Mouse (Mus musculus) thymus, adult 2 months (tissue): ENCODE measurements around the gene Sgk1.

Experiments used
- CTCF ChIP-seq: fragments of 200-500 bp; IDR thresholded peaks from 2 replicates; pipeline ENCODE4 v1.5.1; 2012; ENCODE audit warnings: mild to moderate bottlenecking, control low read depth, low read length, moderate library complexity, borderline replicate concordance; ENCODE audit not compliant: control insufficient read depth, poor library complexity, insufficient read depth; ENCODE audit errors: extremely low read depth
- POLR2A ChIP-seq: fragments of 200-500 bp; IDR thresholded peaks from 2 replicates; pipeline ENCODE4 v1.6.1; 2012; ENCODE audit warnings: mild to moderate bottlenecking, low read length, control low read depth, moderate library complexity; ENCODE audit not compliant: control insufficient read depth, poor library complexity, insufficient read depth; ENCODE audit errors: extremely low read depth

DNA sequence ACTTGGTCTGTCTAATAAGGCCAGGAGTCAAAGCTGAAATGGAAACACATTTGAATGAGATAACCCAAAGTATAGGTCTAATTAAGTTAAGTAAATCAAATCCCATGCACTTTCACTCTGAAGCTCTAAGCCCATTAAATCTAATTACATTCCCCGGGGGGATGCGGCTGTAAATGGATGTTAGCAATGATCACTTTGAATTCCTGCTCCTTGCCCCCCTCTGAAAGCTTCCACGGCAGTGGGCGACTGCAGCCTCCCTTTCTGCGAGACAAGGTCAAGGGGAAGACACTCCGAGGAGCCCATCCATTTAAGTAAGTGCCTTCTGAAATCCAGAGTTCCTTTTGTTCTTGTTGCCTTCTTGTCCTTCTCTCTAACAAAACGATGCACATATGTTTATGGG, 46.9 kb upstream of the Sgk1 start:
- TF ChIP-seq POLR2A: no peak
- TF ChIP-seq CTCF: no peak
